Mouse (Mus musculus) cerebellum, adult 9-11 months (tissue): ENCODE data around the gene Brd9.

ENCODE experiments used
- DNase-seq: peaks from one replicate; pipeline ENCODE4 v3.0.0; 2022

The Brd9 gene

DNA sequence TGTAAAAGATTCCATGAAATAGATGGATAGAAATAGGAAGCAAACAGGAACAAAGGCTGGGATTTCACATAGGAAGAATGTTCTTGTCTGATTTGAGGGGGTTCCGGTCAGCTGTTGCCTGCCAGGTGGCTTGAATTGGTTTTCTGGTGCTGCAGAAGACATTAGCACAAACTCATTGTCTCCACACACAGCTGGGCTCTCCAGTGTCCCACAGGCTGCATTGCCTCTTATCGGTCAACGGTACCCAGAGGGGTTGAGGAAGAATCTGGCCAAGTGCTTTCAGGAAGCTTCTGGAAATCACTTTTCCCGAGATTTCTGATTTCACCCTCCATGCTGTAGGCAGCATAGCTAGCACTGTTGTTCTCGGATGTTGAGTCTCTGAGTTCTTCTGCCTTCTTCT is 53.7 kb downstream of the Brd9 start:
- DNase-seq, result no peak

DNA sequence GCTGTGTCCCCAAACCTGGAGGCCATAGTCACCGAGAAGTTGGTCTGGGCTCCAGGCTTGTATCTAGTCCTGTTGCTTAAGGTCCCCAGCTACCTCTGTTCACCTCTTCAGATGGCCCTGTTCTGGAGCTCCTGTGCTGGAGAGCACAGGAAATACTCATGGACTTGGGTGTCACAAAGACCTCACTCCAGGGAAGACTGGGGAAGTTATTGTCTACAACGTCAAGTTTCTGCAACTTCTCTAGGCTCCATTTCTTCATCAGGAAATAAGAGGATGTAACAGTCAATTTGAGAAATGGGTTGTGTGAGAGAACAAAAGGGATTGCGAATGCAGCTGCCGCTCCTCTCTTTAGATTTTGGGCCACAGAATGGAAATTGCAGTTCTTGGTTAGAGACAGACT is 58.8 kb downstream of the Brd9 start:
- no peak for DNase-seq

GRCm38 (mm10) chr13:74000519-74000918 is 62.9 kb downstream of the Brd9 start:
- DNase-seq, result no peak

DNA sequence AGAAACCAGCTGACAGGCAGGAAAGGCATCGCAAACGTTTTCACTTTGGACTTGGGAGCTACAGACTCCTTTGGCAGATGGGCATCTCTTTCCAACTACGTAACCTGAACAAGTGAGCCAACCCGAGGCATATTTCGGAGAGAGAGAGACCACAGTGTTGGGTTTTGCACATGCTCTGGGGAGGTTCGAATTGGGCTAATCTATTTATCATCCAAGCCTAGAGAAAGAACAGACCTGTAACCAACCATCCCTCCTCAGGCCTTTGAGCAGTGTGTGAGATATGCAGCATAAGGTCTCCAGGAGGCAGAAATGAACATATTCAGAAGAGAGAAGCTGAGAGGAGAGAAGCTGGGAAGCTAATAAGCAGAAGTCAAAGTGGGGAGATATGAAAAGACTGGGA is 63.4 kb downstream of the Brd9 start:
- DNase-seq, result no peak

DNA sequence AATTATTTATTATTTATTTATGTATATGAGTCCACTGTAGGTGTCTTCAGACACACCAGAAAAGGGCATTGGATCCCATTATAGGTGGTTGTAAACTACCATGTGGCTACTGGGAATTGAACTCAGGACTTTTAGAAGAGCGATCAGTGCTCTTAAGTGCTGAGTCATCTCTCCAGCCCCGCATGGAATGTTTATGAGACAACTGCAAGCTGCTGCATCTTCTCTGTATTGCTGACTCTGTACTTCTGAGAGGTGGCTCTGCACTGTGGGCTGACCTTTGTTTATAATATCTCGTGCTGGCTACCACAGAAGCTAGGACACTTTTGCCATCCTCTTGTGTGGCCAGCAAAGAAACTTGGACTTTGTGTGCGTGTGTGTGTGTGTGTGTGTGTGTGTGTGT is 63.9 kb downstream of the Brd9 start:
- no peak for DNase-seq

- DNase-seq, result peak; percentile 9
Observed at GRCm38 (mm10) chr13:74006881-74007280, 69.3 kb downstream of the Brd9 start.

GRCm38 (mm10) chr13:74008216-74008615 is 70.6 kb downstream of the Brd9 start:
- peak; percentile 54 for DNase-seq

GRCm38 (mm10) chr13:74008948-74009718 is 71.5 kb downstream of the Brd9 start, which contains the start of gene Tppp:
Tppp (plus strand) TSS chr13:74009407.
- DNase-seq, result peak; percentile 96

GRCm38 (mm10) chr13:74009791-74010614 is 72.4 kb downstream of the Brd9 start:
- peak; percentile 88 for DNase-seq
